Mouse (Mus musculus) intestine, embryonic 16.5 days (tissue): Measurements from ENCODE around the gene Slc45a1. TPM values are rescaled to one million over a fixed set of nuclear protein-coding genes. Genes with fewer than 3 reads are reported as not detected.
"Not testable (repeated sequence)": the region's sequence is repeated elsewhere in the genome, so short reads cannot be mapped to it uniquely, and the experiment has no call there.

Experiments used
- ATAC-seq: fragments of 200-750 bp; cut with Nextera tagmentation; 2 replicates; pipeline ENCODE4 v1.8.0; 2017; ENCODE audit warnings: moderate TSS enrichment, moderate library complexity
- H3K27ac ChIP-seq: fragments of 300-500 bp; sonication (generic); 2 replicates; pipeline ENCODE4 v1.5.1; 2014; ENCODE audit warnings: mild to moderate bottlenecking, low read length
- H3K27me3 ChIP-seq: fragments of 300-500 bp; sonication (generic); replicated peaks from 2 replicates; pipeline ENCODE4 v1.6.1; 2014; ENCODE audit warnings: low read length, control low read depth, mixed read lengths; ENCODE audit not compliant: control insufficient read depth, insufficient read depth
- H3K36me3 ChIP-seq: fragments of 300-500 bp; sonication (generic); 2 replicates; pipeline ENCODE4 v1.6.1; 2014; ENCODE audit warnings: low read length, control low read depth; ENCODE audit not compliant: control insufficient read depth, insufficient read depth
- H3K4me1 ChIP-seq: fragments of 300-500 bp; sonication (generic); 2 replicates; pipeline ENCODE4 v1.6.1; 2014; ENCODE audit warnings: low read length, control low read depth, mixed read lengths; ENCODE audit not compliant: control insufficient read depth, insufficient read depth
- H3K4me2 ChIP-seq: fragments of 300-500 bp; sonication (generic); 2 replicates; pipeline ENCODE4 v1.6.1; 2014; ENCODE audit warnings: low read depth, low read length, control low read depth
- H3K4me3 ChIP-seq: fragments of 300-500 bp; sonication (generic); 2 replicates; pipeline ENCODE4 v1.5.1; 2014; ENCODE audit warnings: mild to moderate bottlenecking, low read length
- H3K9ac ChIP-seq: fragments of 300-500 bp; sonication (generic); 2 replicates; pipeline ENCODE4 v1.6.1; 2014; ENCODE audit warnings: low read depth, low read length
- H3K9me3 ChIP-seq: fragments of 300-500 bp; sonication (generic); 2 replicates; pipeline ENCODE4 v1.6.1; 2016; ENCODE audit warnings: low read length, control low read depth; ENCODE audit not compliant: control insufficient read depth
- WGBS: fragments of 180-500 bp; shearing (Covaris S2); extraction: QIAGEN DNeasy Blood & Tissue Kit; methylation state at CpG from one replicate; pipeline ENCODE4 v1.1.7; 2014; 5-methylcytosine and 5-hydroxymethylcytosine counted together
- polyA plus RNA-seq: library from polyadenylated mRNA; unstranded; fragments of >200 nt; fragmentation: Nextera tagmentation; extraction: Ambion mirVana; gene quantifications from 2 replicates; pipeline ENCODE4 v1.2.1, GENCODE M21; 2015

The Slc45a1 gene
- polyA plus RNA-seq, 1 experiment from 2014 or later: 1.0 TPM

DNA sequence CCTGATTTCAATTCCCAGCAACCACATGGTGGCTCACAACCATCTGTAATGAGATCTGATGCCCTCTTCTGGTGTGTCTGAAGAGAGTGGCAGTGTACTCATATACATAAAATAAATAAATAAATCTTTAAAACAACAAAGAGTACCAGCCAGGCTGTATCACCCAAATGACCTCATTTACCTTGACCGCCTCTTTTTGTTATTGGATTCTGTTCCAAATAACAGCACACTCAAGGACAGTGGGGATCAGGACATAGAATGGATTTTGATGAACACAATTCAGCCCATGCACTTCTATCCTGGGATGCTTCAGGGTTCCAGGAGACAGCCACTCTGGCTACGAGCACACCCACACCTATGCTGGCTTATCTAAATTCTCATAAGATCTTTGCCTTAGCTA lies 51.5 kb downstream of the Slc45a1 start:
- H3K27ac ChIP-seq, H3K4me2 ChIP-seq, H3K9ac ChIP-seq, H3K36me3 ChIP-seq, H3K4me3 ChIP-seq, H3K9me3 ChIP-seq, H3K27me3 ChIP-seq, ATAC-seq: not testable (repeated sequence)
- peaks cover 27% of the 10 kb centered on the region for H3K4me1 ChIP-seq
- WGBS: 85% methylated on average over 2 of the region's 2 CpGs

DNA sequence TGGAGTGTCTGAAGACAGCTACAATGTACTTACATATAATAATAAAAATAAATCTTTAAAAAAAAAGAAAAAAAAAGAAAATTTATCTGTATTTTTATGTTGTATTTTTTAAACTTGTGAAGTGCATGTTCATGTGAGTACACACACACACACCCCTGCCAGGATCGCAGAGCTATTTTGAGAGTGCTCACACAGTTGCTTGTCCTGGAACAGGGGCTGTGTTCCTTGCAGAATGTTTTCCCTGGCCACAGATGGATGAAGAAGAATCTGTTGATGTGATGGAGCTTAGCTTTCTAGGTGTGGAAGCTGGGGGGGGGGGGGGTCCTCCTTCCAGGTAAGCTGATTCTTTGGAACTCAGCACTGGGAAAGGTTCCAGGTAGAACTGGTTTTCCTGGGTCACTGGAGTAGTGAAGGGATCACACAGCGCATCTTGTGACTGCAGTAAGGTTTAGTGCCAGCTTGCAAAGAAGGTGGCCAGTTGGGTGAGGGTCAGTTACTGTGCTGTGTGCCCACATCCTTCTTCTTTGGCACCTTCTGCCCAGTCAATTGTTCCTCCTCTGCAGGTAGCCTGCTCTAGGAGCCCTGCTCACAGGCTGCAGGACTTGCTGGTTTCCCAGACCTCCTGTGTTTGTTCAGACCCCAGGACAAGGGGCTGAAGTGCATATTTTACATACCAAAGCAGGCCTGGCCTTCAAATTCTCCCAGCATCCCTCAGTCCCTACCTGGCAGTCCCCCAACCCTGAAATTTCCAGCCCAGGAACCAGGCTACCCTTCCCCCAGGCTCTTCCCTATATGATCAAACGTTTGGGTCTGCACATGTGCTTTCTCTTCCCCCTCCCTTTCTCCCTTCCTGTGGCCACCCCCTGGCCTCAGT lies 52.6 kb downstream of the Slc45a1 start:
- ATAC-seq: peak; percentile 23; the same call in 1 of the 2 replicates
- H3K27me3 ChIP-seq: no peaks in the 10 kb centered on the region
- no peak overlapping the region for H3K4me3 ChIP-seq
- H3K4me2 ChIP-seq: no peak overlapping the region
- no peak overlapping the region for H3K9ac ChIP-seq
- 50% methylated on average over 3 of the region's 3 CpGs for WGBS
- H3K36me3 ChIP-seq: no peaks in the 10 kb centered on the region
- peaks cover 23% of the 10 kb centered on the region for H3K4me1 ChIP-seq
- no peaks in the 10 kb centered on the region for H3K9me3 ChIP-seq
- H3K27ac ChIP-seq: no peak overlapping the region

DNA sequence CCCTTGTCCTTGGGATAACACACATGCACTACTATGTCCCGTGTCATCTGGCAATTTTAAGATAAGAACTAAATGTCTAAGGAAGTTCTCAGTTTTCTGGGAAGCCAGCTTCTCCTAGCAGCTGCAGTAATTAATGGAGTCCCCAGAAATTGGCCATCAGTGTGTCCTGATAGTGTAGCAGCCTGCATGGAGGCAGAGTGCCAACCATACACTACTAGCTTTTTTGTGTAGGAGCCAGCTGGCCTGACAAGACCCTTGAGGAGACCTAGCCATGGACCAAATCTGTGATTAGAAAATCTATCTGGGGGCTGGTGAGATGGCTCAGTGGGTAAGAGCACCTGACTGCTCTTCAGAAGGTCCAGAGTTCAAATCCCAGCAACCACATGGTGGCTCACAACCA lies 53.3 kb downstream of the Slc45a1 start:
- no peak overlapping the region for H3K4me2 ChIP-seq
- no peaks in the 10 kb centered on the region for H3K27me3 ChIP-seq
- H3K36me3 ChIP-seq: no peaks in the 10 kb centered on the region
- no peak overlapping the region for H3K4me3 ChIP-seq
- peak overlapping the region; percentile 26 for H3K27ac ChIP-seq
- ATAC-seq: peak; percentile 16; the same call in 1 of the 2 replicates
- peaks cover 23% of the 10 kb centered on the region for H3K4me1 ChIP-seq
- no peaks in the 10 kb centered on the region for H3K9me3 ChIP-seq
- WGBS: 49% methylated on average over 1 of the region's 1 CpGs
- no peak overlapping the region for H3K9ac ChIP-seq

DNA sequence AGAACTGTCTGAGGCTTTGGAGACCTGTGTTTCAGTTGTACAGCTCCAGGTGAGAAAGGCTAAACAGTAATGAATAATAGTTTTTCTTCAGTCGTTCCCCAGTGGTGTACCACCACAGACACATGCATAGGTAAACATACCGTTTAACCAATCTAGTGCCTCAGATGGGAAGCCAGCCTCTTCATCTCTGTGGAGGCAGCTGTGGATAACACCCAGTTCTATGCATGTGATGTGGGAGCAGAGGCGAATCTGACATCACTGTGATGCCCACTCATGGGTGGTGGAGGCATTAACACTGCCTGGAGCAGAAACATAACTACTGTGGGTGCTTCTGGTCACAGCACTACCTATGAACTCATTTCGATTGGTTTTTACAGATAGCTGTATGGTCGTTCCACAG lies 56.0 kb downstream of the Slc45a1 start:
- H3K36me3 ChIP-seq: no peaks in the 10 kb centered on the region
- no peaks in the 10 kb centered on the region for H3K9me3 ChIP-seq
- H3K27me3 ChIP-seq: no peaks in the 10 kb centered on the region
- no peak overlapping the region for H3K27ac ChIP-seq
- no peak overlapping the region for H3K4me3 ChIP-seq
- H3K4me2 ChIP-seq: no peak overlapping the region
- 67% methylated on average over 5 of the region's 5 CpGs for WGBS
- ATAC-seq: no peak
- no peak overlapping the region for H3K9ac ChIP-seq
- H3K4me1 ChIP-seq: peaks cover 44% of the 10 kb centered on the region

DNA sequence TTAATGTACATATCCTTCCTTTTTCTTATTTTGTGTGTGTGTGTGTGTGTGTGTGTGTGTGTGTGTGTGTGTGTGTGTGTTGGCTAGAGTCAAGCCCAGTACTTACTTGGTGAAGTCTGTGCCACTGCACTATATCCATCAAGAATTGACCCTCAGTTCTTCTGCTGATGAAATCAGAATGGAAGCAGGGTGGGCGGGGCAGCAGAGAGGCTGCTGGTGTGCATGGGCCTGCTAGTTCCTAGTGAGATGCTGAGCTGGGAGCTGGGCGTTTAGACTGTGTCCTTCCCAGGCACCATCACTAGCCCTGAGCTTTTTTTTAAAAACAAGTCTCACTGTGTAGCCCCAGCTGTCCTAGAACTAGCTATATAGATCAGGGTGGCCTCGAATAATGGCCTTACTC lies 56.9 kb downstream of the Slc45a1 start:
- Histone ChIP-seq H3K27ac (no peak overlapping the region), H3K4me2 (no peak overlapping the region), H3K27me3 (no peaks in the 10 kb centered on the region), H3K9ac (no peak overlapping the region), H3K4me1 (peaks cover 52% of the 10 kb centered on the region), H3K4me3 (no peak overlapping the region), H3K9me3 (no peaks in the 10 kb centered on the region), H3K36me3 (no peaks in the 10 kb centered on the region)
- 64% methylated on average over 3 of the region's 3 CpGs for WGBS
- no peak for ATAC-seq

DNA sequence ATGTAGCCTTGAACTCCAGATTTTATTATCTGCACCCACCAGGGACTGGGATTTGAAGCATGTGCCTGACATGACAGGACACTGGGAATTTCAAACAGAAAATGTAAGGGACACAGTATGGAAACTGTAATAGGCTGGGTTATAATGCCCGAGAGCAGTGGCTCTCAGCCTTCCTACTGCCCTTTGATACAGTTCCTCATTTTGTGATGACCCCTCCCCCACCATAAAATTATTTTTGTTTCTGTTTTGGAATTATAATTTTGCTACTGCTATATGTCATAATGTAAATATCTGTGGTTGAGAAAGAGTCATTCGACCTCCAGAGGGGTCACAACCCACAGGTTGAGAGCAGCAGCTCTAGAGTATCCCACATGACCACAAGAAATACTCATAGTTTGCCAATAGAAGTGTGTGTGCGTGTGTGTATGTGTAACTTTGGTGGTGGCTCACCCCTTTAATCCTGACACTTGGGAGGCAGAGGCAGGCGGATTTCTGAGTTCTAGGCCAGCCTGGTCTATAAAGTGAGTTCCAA lies 57.6 kb downstream of the Slc45a1 start:
- WGBS: 88% methylated on average over 4 of the region's 4 CpGs
- no peak overlapping the region for H3K9ac ChIP-seq
- H3K27ac ChIP-seq: no peak overlapping the region

DNA sequence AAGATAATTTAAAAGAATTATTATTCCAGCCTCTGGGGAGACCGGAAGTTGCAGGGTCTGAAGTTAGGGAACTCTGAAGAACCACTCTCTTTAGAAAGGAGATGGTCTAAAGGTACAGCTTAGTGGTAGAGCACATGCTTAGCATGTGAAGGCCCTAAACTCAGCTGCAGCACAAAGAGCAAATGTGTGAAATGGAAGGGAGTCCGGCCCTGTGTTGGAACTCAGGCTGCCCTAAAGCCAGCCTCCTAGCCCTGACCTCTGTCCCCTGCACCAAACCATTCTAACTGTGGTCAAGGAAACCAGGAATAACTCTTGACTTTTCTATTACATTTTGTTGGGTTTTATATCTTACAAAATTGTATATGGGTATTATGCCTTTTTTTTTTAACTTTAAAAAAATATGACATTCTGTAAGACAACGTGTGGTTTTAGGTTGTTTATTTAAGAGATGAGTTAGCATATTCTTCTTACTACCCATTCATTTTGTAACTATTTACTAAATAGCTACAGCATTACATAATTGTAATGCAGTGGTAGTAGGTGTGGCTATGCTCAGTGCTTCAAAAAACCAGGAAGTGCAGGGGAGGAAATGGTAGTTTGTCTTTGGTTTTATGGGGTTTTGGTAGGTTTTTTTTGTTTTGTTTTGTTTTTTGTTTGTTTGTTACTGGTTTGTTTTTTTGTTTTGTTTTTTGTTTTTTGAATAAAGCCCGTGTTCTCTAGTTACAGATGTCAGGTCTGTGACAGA lies 58.3 kb downstream of the Slc45a1 start:
- H3K27me3 ChIP-seq: no peaks in the 10 kb centered on the region
- no peak overlapping the region for H3K9ac ChIP-seq
- no peak overlapping the region for H3K4me3 ChIP-seq
- no peaks in the 10 kb centered on the region for H3K36me3 ChIP-seq
- H3K9me3 ChIP-seq: no peaks in the 10 kb centered on the region
- peak; percentile 22; the same call in 1 of the 2 replicates for ATAC-seq
- H3K4me1 ChIP-seq: peaks cover 45% of the 10 kb centered on the region
- H3K4me2 ChIP-seq: no peak overlapping the region
- WGBS: 65% methylated on average over 4 of the region's 4 CpGs
- H3K27ac ChIP-seq: peak overlapping the region; percentile 32

More for the DNA sequence above, 57.6 kb downstream of the Slc45a1 start:
- no peak overlapping the region for H3K4me3 ChIP-seq
- ATAC-seq: no peak
- no peak overlapping the region for H3K4me2 ChIP-seq
- H3K27me3 ChIP-seq: no peaks in the 10 kb centered on the region
- H3K4me1 ChIP-seq: peaks cover 49% of the 10 kb centered on the region
- no peaks in the 10 kb centered on the region for H3K36me3 ChIP-seq
- H3K9me3 ChIP-seq: no peaks in the 10 kb centered on the region

DNA sequence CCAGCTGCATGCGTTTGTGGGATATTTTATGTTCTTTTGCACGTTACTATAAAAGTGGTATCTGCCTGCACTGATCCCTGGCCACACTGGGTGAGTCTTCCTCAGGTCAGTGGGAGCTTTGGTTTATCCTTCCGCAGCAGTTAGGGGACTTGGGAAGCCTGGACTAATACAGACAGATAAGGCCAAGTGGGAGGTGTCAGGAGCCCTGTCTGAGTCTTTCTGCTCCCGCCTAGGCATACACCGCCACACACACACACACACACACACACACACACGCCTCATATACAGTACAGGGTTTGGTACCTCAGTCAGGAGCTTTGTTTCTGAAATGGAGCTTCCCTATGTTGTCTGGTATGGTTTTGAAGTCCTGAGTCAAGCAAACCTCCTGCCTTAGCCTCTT lies 59.9 kb downstream of the Slc45a1 start:
- Histone ChIP-seq H3K4me2 (no peak overlapping the region), H3K27ac (no peak overlapping the region), H3K4me1 (peaks cover 43% of the 10 kb centered on the region), H3K9me3 (no peaks in the 10 kb centered on the region), H3K27me3 (no peaks in the 10 kb centered on the region), H3K36me3 (no peaks in the 10 kb centered on the region), H3K4me3 (no peak overlapping the region), H3K9ac (no peak overlapping the region)
- WGBS: 38% methylated on average over 6 of the region's 6 CpGs
- ATAC-seq: 0 out of 2 replicates have a peak, but pooled peaks have one; percentile 39

DNA sequence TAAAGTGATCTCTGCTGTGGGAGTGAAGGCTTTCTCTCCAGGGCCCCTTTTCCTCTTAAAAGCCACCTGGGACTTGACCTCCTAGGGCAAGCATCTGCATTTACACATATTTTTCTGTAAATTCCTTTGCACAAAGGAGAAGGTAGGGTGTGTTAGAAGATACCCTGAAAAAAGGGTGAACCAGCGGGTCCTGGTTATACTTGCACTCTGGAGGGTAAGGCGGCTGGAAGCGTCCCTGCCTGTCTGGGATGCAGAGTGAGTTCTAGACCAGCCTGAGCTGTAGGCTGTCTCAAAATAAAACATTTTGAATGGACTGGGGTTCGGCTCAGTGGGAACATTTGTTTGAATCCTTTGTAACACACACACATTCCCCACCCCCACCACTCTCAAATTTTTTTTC lies 60.4 kb downstream of the Slc45a1 start:
- H3K9me3 ChIP-seq: no peaks in the 10 kb centered on the region
- no peak overlapping the region for H3K4me2 ChIP-seq
- H3K36me3 ChIP-seq: no peaks in the 10 kb centered on the region
- H3K4me3 ChIP-seq: no peak overlapping the region
- no peak overlapping the region for H3K27ac ChIP-seq
- peaks cover 46% of the 10 kb centered on the region for H3K4me1 ChIP-seq
- H3K27me3 ChIP-seq: no peaks in the 10 kb centered on the region
- no peak for ATAC-seq
- WGBS: 57% methylated on average over 4 of the region's 4 CpGs
- no peak overlapping the region for H3K9ac ChIP-seq
